Mouse (Mus musculus) brain, embryonic 14.5 days (tissue): ENCODE results near the gene Eras.

Experiments
- CTCF ChIP-seq: fragments of 200-500 bp; IDR thresholded peaks from 2 replicates; pipeline ENCODE4 v1.5.1; 2012; ENCODE audit warnings: inconsistent platforms, mild to moderate bottlenecking, moderate library complexity, borderline replicate concordance; ENCODE audit not compliant: insufficient read depth, insufficient read length; ENCODE audit errors: extremely low read depth
- POLR2A ChIP-seq: fragments of 200-500 bp; IDR thresholded peaks from 2 replicates; pipeline ENCODE4 v1.6.1; 2012; ENCODE audit warnings: mild to moderate bottlenecking, inconsistent platforms, borderline replicate concordance; ENCODE audit not compliant: poor library complexity, insufficient read depth, insufficient read length, severe bottlenecking; ENCODE audit errors: extremely low read depth

DNA sequence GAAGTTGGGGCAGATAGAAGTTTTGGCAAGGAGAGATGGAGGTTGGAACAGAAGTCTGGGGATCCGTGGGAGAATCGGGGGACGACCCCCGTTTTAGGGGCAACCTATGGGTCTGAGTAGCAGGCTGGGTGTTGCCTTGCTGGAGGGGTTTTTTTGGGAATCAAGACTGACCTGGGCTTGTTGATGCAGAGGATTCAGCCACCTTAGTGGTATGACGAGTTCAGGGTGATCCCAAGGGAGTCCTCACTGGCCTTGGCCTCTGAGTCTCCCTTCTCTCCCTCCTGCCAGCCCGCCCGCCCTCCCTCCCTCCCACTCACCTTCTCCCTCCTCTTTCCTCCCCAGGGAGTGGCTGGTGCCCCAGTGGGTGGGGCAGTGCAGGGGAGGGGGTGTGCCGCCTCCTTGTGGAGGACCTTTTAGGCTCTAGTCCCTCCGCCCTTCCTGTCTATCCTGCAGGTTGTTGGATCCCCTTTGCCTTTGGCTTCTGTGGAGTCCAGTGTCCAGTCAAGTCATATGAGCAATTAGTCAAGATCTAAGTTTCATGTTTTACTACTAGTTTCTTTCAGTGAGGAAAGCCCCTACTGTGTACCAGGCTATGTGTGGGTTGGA, 39.3 kb upstream of the Eras start:
- TF ChIP-seq CTCF (no peak), POLR2A (no peak)
